Mouse (Mus musculus) thymus, postnatal 25 days (tissue): ENCODE measurements around the gene Gm21704.
"Not testable (repeated sequence)": the region's sequence is repeated elsewhere in the genome, so short reads cannot be mapped to it uniquely, and the experiment has no call there.

Experiments used
- DNase-seq: peaks from one replicate; pipeline ENCODE4 v3.0.0; 2022

Gm21704 gene

DNA sequence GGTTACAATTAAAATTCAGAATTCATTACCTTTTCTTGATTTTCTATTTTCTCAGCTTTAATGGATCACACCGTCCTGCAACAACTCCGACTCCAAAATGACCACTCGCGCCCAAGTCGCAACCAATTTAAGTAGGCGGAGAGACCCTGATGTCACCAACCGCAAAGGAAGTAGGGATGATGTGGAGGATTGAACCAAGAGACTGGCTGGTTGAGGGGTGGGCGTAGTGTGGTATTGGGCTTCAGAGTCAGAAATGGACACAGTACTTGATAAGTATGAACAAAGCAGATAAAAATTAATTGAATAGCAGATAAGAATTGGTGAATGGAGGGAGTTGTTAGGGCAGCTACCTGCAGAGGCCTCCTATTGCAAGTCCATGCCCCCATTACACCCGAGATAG is at the start of gene Gm21704, which contains the start of gene Gm21708:
Gene Gm21704 (minus strand): TSS at position 101 of the 400 bp plus-strand sequence.
Gene Gm21708 (minus strand): TSS at position 101 of the 400 bp plus-strand sequence.
- not testable (repeated sequence) for DNase-seq

DNA sequence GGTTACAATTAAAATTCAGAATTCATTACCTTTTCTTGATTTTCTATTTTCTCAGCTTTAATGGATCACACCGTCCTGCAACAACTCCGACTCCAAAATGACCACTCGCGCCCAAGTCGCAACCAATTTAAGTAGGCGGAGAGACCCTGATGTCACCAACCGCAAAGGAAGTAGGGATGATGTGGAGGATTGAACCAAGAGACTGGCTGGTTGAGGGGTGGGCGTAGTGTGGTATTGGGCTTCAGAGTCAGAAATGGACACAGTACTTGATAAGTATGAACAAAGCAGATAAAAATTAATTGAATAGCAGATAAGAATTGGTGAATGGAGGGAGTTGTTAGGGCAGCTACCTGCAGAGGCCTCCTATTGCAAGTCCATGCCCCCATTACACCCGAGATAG is 64.7 kb downstream of the Gm21704 start, which contains the start of gene Gm21693:
Gene Gm21693 (minus strand): TSS at position 101 of the 400 bp plus-strand sequence.
- not testable (repeated sequence) for DNase-seq

DNA sequence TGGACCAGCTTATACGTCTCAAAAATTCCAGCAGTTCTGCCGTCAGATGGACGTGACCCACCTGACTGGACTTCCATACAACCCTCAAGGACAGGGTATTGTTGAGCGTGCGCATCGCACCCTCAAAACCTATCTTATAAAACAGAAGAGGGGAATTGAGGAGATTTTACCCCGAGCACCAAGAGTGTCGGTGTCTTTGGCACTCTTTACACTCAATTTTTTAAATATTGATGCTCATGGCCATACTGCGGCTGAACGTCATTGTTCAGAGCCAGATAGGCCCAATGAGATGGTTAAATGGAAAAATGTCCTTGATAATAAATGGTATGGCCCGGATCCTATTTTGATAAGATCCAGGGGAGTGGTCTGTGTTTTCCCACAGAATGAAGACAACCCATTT is 69.3 kb downstream of the Gm21704 start:
- DNase-seq, result not testable (repeated sequence)
